In genomic region chr2:72981075-72981420, GRCm38 (mm10) we compare ENCODE assay signal across 10 mouse cellular contexts. TPM values are rescaled to one million over a fixed set of nuclear protein-coding genes. Genes with fewer than 3 reads are reported as not detected.
DNase-seq lines count a peak whose midpoint lies in the region; ATAC-seq lines count a peak whose summit lies in the region.
"Had no signal": no experiment of that assay in that cellular context is flagged by ENCODE, and none has a peak within 500 bp of the region (broad histone marks: within the 10 kb centered on the region; RNA-seq: fewer than 3 reads in every experiment).

No protein-coding gene starts in this region.

- H3K4me1 ChIP-seq in kidney, embryonic 14.5 days (ENCODE audit: control insufficient read depth, insufficient read depth, low read length): peaks cover 1% of the 10 kb centered on the region
- H3K4me1 ChIP-seq in brown adipose tissue, adult 24 weeks (ENCODE audit: control insufficient read depth, insufficient read depth, insufficient read length, low read length): peaks cover 8% of the 10 kb centered on the region
- H3K4me1 ChIP-seq in hindbrain, embryonic 15.5 days (replicated peaks): peaks cover 22% of the 10 kb centered on the region
- H3K4me1 ChIP-seq in midbrain, embryonic 15.5 days: peaks cover 20% of the 10 kb centered on the region

- peak overlapping the region; percentile 99 for H3K9ac ChIP-seq in kidney, embryonic 14.5 days (ENCODE audit: low read depth, low read length)
- H3K9ac ChIP-seq in hindbrain, embryonic 15.5 days: peak overlapping the region; percentile 100
- H3K9ac ChIP-seq in midbrain, embryonic 15.5 days: peak overlapping the region; percentile 100

- no peak for ATAC-seq in kidney, embryonic 14.5 days (ENCODE audit: low FRiP score, low TSS enrichment)
- no peak for ATAC-seq in hindbrain, embryonic 15.5 days (ENCODE audit: low FRiP score, low read depth)
- ATAC-seq in midbrain, embryonic 15.5 days (replicated peaks): no peak

- H3K27ac ChIP-seq in kidney, embryonic 14.5 days (ENCODE audit: low read depth, low read length): peak overlapping the region; percentile 100
- peak overlapping the region; percentile 97 for H3K27ac ChIP-seq in brown adipose tissue, adult 24 weeks (replicated peaks; ENCODE audit: low read depth, low read length)
- peak overlapping the region; percentile 100 for H3K27ac ChIP-seq in hindbrain, embryonic 15.5 days (replicated peaks)
- peak overlapping the region; percentile 100 for H3K27ac ChIP-seq in midbrain, embryonic 15.5 days

- DNase-seq in kidney, postnatal 36 days: no peak
- DNase-seq in embryo, embryonic 11 days: no peak
- DNase-seq in yolk sac, embryonic 10.5 days (ENCODE audit: low spot score): no peak
- DNase-seq in left cerebral cortex, adult 18-20 months (ENCODE audit: low spot score in 2 of 2): no peak

- peak overlapping the region; percentile 63 for H3K4me2 ChIP-seq in kidney, embryonic 14.5 days (replicated peaks; ENCODE audit: low read depth, low read length)
- H3K4me2 ChIP-seq in hindbrain, embryonic 15.5 days: peak overlapping the region; percentile 75
- peak overlapping the region; percentile 58 for H3K4me2 ChIP-seq in midbrain, embryonic 15.5 days

- WGBS in kidney, embryonic 14.5 days: 19% methylated on average over 3 of the region's 3 CpGs
- WGBS in hindbrain, embryonic 15.5 days: 11% methylated on average over 3 of the region's 3 CpGs
- WGBS in midbrain, embryonic 15.5 days: 8% methylated on average over 3 of the region's 3 CpGs

- H3K4me3 ChIP-seq in kidney, embryonic 14.5 days (ENCODE audit: low read length): peak overlapping the region; percentile 87
- peak overlapping the region; percentile 82 for H3K4me3 ChIP-seq in brown adipose tissue, adult 24 weeks (ENCODE audit: insufficient read depth, low read depth, low read length)
- peak overlapping the region; percentile 100 for H3K4me3 ChIP-seq in hindbrain, embryonic 15.5 days
- peak overlapping the region; percentile 96 for H3K4me3 ChIP-seq in midbrain, embryonic 15.5 days

- no peaks in the 10 kb centered on the region for H3K27me3 ChIP-seq in kidney, embryonic 14.5 days (ENCODE audit: control insufficient read depth, insufficient read depth, low read length)
- no peaks in the 10 kb centered on the region for H3K27me3 ChIP-seq in hindbrain, embryonic 15.5 days
- no peaks in the 10 kb centered on the region for H3K27me3 ChIP-seq in midbrain, embryonic 15.5 days (replicated peaks)

- no peaks in the 10 kb centered on the region for H3K9me3 ChIP-seq in kidney, embryonic 14.5 days (ENCODE audit: control insufficient read depth, low read length)
- H3K9me3 ChIP-seq in hindbrain, embryonic 15.5 days: no peaks in the 10 kb centered on the region
- no peaks in the 10 kb centered on the region for H3K9me3 ChIP-seq in midbrain, embryonic 15.5 days

- no peaks in the 10 kb centered on the region for H3K36me3 ChIP-seq in kidney, embryonic 14.5 days (ENCODE audit: control insufficient read depth, insufficient read depth, low read length)
- no peaks in the 10 kb centered on the region for H3K36me3 ChIP-seq in hindbrain, embryonic 15.5 days
- no peaks in the 10 kb centered on the region for H3K36me3 ChIP-seq in midbrain, embryonic 15.5 days (replicated peaks)

RNA-seq across cellular contexts. Expression of gene Sp3, which starts 0.8 kb away (rescaled TPM):
- polyA plus RNA-seq in kidney, embryonic 14.5 days (2014; fragmentation: Nextera tagmentation; extraction: Ambion mirVana): 48.5 and 76.0 TPM in 2 replicates
- polyA plus RNA-seq in brown adipose tissue, adult 24 weeks (2012; ENCODE audit: insufficient read depth, insufficient read length, missing spikeins): 42.7 and 45.9 TPM in 2 replicates
- 33.3 and 36.1 TPM in 2 replicates for polyA plus RNA-seq in hindbrain, embryonic 15.5 days (2015; fragmentation: Nextera tagmentation; extraction: Ambion mirVana)
- polyA plus RNA-seq in midbrain, embryonic 15.5 days (2015; fragmentation: Nextera tagmentation; extraction: Ambion mirVana): 37.7 and 39.4 TPM in 2 replicates
- total RNA-seq in left cerebral cortex, adult 18-20 months (2021): 10 to 100 TPM; 50.6 to 56.8 TPM

RNA-seq across cellular contexts. Expression of gene Gm11084, which starts 5.5 kb away (rescaled TPM):
- polyA plus RNA-seq in kidney, embryonic 14.5 days (2014; fragmentation: Nextera tagmentation; extraction: Ambion mirVana): not detected in 2 replicates
- polyA plus RNA-seq in brown adipose tissue, adult 24 weeks (2012; ENCODE audit: insufficient read depth, insufficient read length, missing spikeins): not detected in 2 replicates
- polyA plus RNA-seq in hindbrain, embryonic 15.5 days (2015; fragmentation: Nextera tagmentation; extraction: Ambion mirVana): not detected in 2 replicates
- polyA plus RNA-seq in midbrain, embryonic 15.5 days (2015; fragmentation: Nextera tagmentation; extraction: Ambion mirVana): not detected in 2 replicates
- total RNA-seq in left cerebral cortex, adult 18-20 months (2021): not detected
- total RNA-seq: gastrocnemius, adult 8-10 months; neutrophil, adult 5-6 weeks had no signal
